Mouse (Mus musculus): ENCODE data around the gene Furin. TPM values are rescaled to one million over a fixed set of nuclear protein-coding genes. Genes with fewer than 3 reads are reported as not detected.

Furin gene
- total RNA-seq, 2 experiments from 2014 or later = 38.8 to 46.2 TPM

DNA sequence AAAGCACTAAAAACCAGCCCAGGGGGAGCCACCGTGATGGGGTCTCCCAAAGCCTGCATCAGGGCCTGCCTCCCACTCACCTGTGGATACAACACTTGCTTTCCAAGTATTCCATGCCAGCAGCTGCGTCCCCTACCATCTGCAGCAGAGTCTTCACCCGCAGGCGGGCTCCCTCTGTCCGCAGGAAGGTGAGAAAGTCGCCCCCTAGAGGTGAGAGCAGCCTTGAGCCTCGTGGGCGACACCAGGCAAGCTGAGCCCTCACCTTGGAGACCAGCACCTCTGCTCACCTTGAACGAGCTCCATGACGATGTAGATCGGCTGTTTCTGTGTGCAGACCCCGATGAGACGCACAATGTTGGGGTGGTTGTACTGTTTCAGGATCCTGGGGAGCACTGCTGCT lies 25.7 kb downstream of the Furin start:
- intact Hi-C loops (cut with DNase I) = loop anchor here (10.0 kb wide), 1 partner anchor 235 kb away; no protein-coding TSS in a partner anchor
- DNase-seq (ENCODE audit: low spot score in 2 of 2) = no peak

DNA sequence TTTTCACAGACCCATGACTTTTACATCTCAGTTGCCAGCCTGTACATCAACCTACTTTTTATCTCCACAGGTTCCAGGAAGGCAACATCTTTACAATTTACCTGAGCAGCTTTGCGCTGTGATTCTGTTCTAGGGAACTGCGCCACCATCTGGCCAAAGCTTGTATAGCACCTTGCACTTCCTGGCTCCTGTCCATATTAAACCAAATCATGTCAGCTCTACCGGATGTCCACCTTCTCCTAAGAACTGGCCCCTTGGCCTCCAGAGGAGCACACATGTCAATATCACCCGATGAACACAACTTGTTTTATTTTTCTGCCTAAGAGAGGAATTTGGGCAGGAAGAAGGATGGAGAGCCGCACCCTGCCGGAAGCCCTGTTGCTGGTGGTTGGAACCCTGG lies 27.8 kb downstream of the Furin start:
- intact Hi-C loops (cut with DNase I) = loop anchor here (10.0 kb wide), 1 partner anchor 233 kb away; no protein-coding TSS in a partner anchor
- DNase-seq (ENCODE audit: low spot score in 2 of 2) = peak; percentile 68 to 71

DNA sequence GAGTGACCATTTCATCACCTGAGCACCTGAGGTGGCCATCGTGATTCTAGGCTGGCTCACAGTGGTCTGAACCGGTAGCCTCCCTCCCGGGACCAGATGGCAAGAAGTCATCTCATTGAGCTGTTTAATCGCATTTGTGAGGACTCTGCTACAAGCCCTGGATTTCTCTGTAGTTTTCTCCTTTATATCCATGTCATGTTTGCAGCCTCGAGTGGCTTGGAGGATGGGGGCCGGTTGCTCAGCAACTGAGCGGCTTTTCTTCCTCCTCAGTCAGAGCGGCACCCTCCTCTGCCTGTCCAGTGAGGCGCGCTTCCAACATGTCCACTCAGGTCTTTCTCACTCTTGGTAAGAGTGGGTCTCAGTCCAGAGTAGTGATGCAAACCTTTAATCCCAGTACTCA lies 29.0 kb downstream of the Furin start:
- intact Hi-C loops (cut with DNase I) = loop anchor here (10.0 kb wide), 1 partner anchor 231 kb away; no protein-coding TSS in a partner anchor

DNA sequence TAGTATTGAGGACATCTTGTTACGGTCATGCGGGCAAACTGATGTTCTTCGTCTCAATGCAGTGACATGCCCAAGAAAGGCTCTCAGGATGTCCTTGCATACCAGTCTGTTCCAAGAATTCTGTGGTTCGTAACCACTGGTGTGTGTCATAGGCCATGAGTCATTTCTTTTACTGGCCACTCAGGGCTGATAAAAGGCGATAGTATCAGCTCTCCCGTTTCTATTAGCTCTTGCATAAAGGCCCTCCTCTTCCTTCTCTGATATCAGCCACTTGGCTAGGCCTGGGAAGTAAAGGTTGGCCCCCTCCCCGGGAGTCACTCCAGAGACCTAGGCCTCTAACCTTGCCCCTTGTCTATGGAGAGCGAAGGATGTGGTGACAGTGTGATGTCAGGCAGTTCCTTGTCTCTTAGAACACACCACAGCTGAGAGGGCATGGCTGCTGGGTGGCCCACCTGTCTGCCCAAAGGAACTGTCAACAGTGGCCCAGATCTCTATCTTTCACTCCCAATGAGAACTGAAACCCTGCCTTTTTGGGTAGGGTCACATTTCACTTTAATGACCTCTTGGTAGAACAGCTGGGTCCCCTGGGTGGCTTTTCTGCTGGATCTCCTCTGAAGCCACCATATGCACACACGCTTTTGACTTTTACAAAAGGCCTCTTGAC lies 29.7 kb downstream of the Furin start:
- intact Hi-C loops (cut with DNase I) = loop anchor here (10.0 kb wide), 1 partner anchor 231 kb away; no protein-coding TSS in a partner anchor

More for the DNA sequence above, 29.0 kb downstream of the Furin start:
- DNase-seq (ENCODE audit: low spot score in 2 of 2) = no peak

DNA sequence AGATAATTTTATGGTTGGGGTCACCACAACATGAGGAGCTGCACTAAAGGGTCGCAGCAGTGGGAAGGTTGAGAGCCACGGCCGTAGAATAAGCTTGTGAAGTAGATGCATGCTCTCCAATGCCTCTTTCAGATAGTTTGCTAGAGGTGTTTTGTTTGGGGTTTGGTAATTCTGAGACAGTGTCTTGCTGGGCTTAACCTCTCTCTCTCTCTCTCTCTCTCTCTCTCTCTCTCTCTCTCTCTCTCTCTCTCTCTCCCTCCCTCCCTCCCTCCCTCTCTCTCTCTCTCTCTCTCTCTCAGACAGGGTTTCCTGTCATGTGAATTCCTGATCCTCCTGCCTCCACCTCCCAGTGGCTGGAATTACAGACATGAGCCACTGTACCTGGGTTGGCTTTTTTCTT lies 30.5 kb downstream of the Furin start:
- intact Hi-C loops (cut with DNase I) = loop anchor here (10.0 kb wide), 1 partner anchor 230 kb away; no protein-coding TSS in a partner anchor

More for the DNA sequence above, 29.7 kb downstream of the Furin start:
- no peak for DNase-seq (ENCODE audit: low spot score in 2 of 2)

DNA sequence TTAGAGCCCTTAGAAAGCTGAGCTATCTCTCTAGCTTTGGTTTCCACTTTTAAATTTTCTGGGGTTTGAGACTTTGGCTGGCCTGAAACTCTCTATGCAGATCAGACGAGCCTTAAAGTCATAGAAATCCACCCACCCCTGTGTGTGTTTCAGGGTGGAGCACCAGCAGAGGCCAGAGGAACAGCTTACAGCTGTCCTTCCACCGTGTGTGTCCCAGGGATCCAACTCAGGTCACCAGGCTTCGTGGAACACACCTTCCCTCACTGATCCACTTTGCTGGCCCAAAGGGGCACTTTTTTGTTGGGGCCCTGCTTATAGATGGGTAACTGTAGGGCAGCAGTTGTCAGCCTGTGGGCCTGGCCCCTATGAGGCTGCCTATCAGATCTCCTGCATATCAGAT lies 31.0 kb downstream of the Furin start:
- intact Hi-C loops (cut with DNase I) = loop anchor here (10.0 kb wide), 1 partner anchor 229 kb away; no protein-coding TSS in a partner anchor
- DNase-seq (ENCODE audit: low spot score in 2 of 2) = no peak

More for the DNA sequence above, 30.5 kb downstream of the Furin start:
- DNase-seq (ENCODE audit: low spot score in 2 of 2) = no peak

DNA sequence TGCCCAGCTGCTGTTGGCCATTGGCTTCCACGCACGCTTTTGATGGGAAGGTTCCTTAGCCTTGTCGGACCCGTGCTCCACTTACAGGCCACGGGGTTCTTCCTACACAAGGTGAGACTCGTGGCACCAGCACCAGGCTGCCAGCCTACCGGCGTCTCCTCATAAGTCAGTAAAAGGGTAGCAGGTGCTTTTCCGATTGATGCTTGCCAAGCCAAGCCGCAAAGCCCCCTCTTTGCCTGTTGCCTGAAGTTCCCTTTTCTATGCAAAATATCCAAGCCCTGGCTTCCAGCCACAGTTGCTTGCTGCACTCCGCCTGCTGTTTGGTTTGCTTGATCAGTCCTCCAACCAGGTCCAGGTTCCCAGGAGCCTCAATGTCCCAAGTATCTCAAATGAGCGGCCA lies 31.4 kb downstream of the Furin start:
- intact Hi-C loops (cut with DNase I) = loop anchor here (10.0 kb wide), 1 partner anchor 229 kb away; no protein-coding TSS in a partner anchor
- DNase-seq (ENCODE audit: low spot score in 2 of 2) = no peak

DNA sequence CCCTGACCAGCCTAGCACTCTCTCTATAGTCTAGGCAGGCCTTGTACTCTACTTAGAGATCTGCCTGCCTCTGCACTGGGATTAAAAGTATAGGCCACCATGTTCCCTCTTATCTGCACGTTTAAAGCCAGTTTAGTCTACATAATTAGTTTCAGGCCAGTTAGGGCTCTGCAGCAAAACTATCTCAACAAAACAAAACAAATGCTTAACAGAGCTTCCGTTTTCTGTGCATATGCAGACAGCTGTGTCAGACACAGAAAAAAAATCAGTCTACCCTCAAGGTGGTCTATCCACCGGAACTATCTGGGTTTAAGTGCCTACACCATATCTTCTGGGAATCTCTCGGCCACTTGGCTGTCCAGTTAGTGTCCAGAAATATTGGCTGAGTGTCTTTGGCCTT lies 31.9 kb downstream of the Furin start:
- no peak for DNase-seq (ENCODE audit: low spot score in 2 of 2)
- intact Hi-C loops (cut with DNase I) = loop anchor here (10.0 kb wide), 1 partner anchor 229 kb away; no protein-coding TSS in a partner anchor

DNA sequence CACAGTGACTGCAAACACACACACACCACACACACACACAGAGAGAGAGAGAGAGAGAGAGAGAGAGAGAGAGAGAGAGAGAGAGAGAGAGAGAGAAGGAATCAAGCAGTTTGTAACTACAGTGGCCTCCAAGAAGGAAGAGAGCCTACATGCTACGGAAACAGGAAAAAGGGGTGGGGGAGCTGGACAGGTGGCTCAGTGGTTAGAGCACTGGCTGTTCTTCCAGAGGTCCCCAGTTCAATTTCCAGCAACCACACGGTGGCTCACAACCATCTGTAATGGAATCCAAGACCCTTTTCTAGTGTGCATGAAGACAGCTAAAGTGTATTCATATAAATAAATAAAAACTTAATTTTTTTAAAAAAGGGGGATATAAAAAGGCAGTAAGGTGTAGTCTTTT lies 32.6 kb downstream of the Furin start:
- intact Hi-C loops (cut with DNase I) = loop anchor here (10.0 kb wide), 1 partner anchor 228 kb away; no protein-coding TSS in a partner anchor
- no peak for DNase-seq (ENCODE audit: low spot score in 2 of 2)

DNA sequence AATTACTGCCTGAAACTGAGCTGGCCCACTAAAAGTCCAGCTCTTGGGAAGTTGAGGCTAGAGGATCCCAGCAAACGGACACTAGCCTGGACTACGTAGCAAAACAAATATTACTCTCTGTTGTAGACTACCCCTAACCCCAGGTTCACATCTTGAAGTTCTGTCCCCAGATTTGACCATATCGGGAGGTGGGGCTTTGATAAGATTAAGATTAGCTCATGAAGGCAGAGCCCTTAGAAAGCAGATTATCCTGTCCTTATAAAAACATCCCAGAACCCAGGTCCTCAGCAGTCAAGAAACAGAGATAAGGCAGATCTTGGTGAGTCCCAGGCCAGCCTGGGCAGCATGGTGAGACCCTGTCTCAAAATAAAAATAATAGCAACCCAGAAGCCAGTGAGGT lies 33.1 kb downstream of the Furin start:
- intact Hi-C loops (cut with DNase I) = loop anchor here (10.0 kb wide), 1 partner anchor 227 kb away; no protein-coding TSS in a partner anchor
- no peak for DNase-seq (ENCODE audit: low spot score in 2 of 2)

DNA sequence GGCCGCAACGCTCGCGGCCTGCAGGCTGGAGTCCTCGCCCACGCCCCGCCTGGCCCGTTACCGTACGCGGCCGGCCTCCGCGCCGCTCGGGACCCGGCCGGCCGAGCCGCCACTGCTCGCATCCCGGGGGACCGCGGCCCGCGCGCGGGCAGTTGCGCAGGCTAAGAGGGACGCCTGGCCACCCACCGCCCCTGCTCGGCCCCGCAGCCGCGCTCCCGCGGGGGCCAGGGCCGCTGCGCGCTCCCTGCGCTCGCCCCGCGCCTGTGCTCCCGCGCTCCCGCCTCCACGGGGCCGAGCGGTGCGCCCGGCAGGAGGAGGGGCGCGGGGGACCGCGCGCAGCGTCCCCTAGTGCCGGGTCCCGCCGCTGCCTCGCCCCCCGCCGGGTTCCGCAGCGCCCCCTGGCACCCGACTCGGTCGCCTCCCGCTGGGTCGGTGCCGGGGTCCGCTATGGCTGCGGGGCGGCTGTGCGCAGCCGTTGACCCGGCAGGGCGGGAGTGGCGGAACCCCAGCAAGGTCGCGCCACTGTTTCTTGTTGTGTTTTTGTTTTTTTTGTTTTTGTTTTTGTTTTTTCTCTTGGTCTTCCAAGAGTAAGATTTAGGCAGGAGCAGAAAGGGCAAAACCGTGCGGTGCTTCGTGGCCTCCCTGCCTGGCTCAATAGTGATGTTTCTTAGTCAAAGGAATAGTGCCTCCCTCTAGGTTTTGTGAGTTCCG lies 34.0 kb downstream of the Furin start, which contains the start of gene Man2a2:
Gene Man2a2 (minus strand): TSS at position 335 of the 711 bp plus-strand sequence.
- intact Hi-C loops (cut with DNase I) = loop anchor here (2.0 to 10.0 kb wide), 2 partner anchors 30 to 226 kb away; partner anchors contain the start of gene Unc45a
- DNase-seq (ENCODE audit: low spot score in 2 of 2) = peak; percentile 67 to 79

DNA sequence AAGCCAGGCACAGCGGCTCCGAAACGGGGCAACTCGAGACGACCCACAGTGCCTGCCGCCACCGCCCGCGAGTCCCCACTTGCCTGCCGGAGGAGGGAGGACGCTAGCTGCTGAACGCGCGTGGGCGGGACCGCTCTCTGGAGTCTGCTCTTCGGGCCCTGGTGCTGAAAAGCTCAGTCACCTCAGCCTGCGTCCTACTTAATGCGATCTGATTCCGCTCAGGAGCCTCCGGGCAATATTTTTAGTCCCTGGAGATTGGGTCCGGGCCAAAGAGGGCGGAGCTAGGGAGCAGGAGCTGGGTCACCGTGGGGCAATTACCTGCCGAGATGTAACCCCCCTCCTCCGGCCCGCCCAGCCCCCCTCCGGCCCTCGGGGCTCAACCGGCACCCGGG lies 34.6 kb downstream of the Furin start:
- intact Hi-C loops (cut with DNase I) = loop anchor here (2.0 to 10.0 kb wide), 2 partner anchors 30 to 226 kb away; partner anchors contain the start of gene Unc45a
- DNase-seq (ENCODE audit: low spot score in 2 of 2) = peak; percentile 84 to 87

DNA sequence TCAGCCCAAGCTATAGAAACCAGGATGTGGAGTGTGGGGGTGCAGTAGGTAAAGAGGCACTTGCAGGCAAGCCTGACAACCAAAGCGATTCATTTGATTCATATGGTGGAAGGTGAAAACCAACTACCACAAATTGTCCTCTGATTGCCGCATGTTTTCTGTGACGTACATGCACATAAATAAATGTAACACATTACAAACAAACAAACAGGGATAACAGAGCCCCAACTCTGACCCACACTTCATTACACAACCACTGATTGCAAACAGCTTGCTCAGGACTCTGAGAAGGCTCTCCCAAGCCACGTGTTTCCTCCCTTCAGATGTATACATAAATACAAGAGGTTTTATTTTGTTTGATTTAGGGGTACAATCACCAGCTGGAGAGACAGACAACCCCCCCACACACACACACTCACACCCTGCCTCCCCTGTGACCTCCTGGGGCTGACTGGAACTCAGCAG lies 35.2 kb downstream of the Furin start:
- intact Hi-C loops (cut with DNase I) = loop anchor here (2.0 to 10.0 kb wide), 2 partner anchors 29 to 225 kb away; partner anchors contain the start of gene Unc45a
- DNase-seq (ENCODE audit: low spot score in 2 of 2) = no peak

DNA sequence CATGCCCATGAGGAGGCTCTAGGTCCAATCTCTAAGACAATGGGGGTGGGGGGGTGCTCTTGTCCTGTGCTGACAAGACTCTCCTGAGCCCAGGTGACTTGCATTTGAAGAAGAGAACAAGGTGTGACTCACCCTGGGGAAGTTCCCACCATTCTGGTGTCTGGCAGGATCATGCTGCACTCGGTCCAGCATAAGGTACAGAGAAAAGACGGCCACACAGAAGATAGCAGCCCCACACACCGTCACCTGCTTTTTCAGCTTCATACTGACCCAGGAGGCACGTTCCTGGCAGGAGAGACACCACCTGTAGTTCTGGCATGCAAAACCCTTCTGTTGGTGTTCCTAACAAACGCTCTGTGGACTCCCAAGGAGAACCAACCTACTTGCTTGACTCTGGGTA lies 35.8 kb downstream of the Furin start:
- intact Hi-C loops (cut with DNase I) = no loop called here
- DNase-seq (ENCODE audit: low spot score in 2 of 2) = no peak

DNA sequence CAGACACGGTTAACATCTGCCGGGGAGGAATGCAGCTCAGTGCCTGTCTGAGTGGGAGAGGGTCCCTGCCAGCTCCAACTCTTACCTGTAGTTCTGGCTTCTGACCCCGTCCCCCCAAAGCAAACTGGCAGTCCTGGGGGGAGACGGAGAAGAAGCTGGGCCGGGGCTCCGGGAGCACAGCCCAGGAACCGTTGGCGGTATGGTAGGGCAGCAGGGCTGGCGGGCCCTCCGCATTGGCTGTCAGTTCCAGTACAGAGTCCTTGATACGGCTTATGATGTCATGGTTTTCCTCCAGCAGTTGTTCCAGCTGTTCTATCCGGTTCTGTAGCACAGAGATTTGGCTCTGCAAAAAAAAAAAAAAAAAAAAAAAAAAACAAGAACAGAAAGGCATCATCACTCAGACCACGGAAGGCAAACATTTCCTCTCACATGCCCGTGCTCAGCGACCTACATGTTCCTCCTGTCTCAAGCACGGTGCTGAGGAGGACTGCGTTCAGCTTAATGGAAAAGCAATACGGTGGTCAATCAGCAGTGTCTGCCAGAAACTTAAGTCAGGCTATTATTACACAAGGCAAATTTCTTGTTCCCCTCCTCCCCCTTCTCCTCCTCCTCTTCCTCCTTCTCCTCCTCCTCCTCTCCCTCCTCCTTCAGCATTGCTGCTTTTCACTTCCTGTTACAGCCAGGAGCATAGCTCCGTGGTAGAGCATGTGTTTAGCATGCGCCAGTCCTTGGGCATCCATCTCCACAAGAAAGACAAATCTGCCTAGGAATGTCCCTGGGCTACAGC lies 36.4 kb downstream of the Furin start:
- no peak for DNase-seq (ENCODE audit: low spot score in 2 of 2)
- intact Hi-C loops (cut with DNase I) = no loop called here

DNA sequence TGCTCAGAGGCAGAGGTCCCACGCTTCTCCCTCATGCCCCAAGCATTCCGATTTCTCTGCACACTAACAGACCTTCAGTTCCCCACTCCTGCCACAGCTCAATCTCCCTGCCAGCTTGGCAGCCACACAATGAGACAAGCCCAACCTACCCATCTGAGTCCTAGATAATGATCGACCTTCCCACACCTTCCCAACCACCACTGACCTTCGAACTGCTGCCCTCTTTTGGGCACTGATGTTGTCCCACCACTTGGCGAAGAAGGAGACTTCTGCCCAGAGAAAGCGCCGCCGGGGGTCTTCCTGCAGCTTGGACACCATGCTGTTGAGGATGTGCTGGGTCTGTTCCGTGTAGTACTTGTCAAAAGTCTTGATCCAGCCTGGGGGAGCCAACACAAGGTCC lies 37.2 kb downstream of the Furin start:
- DNase-seq (ENCODE audit: low spot score in 2 of 2) = no peak

DNA sequence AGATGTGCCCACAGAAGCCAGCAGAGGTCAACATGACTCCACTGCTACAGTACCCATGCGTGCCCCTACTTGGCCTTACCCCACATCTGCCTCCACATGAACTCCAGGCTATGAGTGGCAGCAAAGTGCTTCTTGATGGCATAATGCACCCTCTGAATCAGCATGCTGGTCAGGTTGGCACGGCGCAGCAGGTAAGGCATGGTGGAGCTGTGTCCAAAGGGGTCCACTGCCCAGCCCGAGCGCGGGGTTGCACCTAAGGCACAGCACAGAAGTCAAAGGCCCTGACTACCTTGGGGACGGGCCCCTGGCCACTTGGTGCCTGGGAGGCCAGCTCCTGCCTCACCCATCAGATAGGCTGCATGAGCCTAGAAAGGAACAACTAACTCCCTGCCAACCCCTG lies 38.0 kb downstream of the Furin start:
- no peak for DNase-seq (ENCODE audit: low spot score in 2 of 2)
- intact Hi-C loops (cut with DNase I) = no loop called here

More for the DNA sequence above, 37.2 kb downstream of the Furin start:
- intact Hi-C loops (cut with DNase I) = no loop called here

DNA sequence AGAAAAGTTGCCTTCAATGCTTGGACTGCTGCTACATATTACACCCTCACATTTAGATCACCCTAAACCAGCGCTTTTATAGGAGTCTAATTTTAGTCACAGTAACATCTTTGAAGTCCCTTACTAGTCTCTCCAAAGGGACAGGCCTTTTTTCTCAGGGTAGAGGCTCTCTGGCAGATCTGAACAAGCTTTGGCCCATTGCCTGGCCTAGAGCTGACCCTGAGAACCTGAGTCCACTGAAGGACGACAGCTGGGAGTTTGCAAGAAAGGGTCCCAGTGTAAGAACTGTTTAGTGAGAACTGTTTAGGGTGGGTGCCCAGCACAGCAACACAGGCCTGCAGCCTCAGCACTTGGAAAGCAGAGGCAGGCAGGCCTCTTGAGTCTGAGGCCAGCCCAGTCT lies 39.5 kb downstream of the Furin start:
- intact Hi-C loops (cut with DNase I) = no loop called here
- DNase-seq (ENCODE audit: low spot score in 2 of 2) = no peak

DNA sequence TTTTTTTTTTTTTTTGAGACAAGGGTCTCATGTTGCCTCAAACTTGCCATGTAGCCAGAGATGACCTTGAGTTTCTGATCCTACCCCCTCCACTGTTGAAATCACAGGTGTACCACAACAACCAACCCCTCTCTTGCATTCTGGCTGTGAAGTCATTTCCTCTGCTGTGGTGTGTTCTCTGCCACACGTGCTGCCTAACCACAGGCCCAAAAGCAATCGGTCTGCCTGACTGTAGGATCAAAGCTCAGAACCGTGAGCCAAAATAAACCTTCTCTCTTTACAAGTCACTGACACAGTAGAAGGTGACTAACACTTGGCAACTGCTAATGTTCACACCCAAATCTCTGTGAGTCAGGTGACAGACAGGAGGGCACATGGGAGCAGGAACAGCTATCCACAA lies 44.8 kb downstream of the Furin start:
- DNase-seq (ENCODE audit: low spot score in 2 of 2) = no peak
- intact Hi-C loops (cut with DNase I) = no loop called here
